Mouse (Mus musculus): ENCODE measurements around the gene Acr.

DNA sequence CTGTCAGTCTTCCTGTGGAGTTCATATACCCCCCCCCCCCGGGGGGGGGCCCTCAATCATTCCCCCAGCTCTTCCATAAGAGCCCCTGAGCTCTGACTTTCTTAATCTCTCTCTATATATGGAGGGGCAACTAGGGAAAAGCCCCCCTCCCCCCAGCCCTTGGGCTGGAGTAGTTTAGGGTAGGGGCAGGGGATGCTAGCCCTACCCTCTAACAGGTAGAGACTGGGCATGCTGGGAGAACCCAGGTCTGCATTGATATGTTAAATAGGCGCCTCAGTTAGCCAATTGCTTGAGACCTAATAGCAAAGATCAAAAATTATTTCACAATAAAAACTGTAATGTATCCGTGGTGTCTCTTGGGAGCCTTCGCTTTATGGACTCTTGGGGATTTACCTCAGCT, 24.4 kb downstream of the Acr start:
- TF ChIP-seq EP300 (IDR thresholded peaks at IDR 0.05; ENCODE audit: low read depth), result no peak
- no peak for TF ChIP-seq CTCF (IDR thresholded peaks at IDR 0.05; ENCODE audit: low read depth)
